Mouse (Mus musculus) adrenal gland, postnatal 10 days (tissue): Measurements from ENCODE around the gene St6galnac3. TPM values are rescaled to one million over a fixed set of nuclear protein-coding genes. Genes with fewer than 3 reads are reported as not detected.

Source experiments
- DNase-seq: peaks from one replicate; pipeline ENCODE4 v3.0.0; 2021; ENCODE audit warnings: mixed read lengths
- total RNA-seq, 2 experiments: library from RNA; stranded (reverse); gene quantifications; 2 replicates each; pipeline ENCODE4 v1.2.3; 2021

St6galnac3 gene
- total RNA-seq, 2 experiments from 2014 or later, result 13.3 to 14.4 TPM

- no peak for DNase-seq
Measured at GRCm38 (mm10) chr3:153277389-153277999, 447.5 kb downstream of the St6galnac3 start.

GRCm38 (mm10) chr3:153276830-153277388 is 448.1 kb downstream of the St6galnac3 start:
- DNase-seq, result no peak

GRCm38 (mm10) chr3:153276101-153276829 is 448.7 kb downstream of the St6galnac3 start:
- DNase-seq, result no peak

DNA sequence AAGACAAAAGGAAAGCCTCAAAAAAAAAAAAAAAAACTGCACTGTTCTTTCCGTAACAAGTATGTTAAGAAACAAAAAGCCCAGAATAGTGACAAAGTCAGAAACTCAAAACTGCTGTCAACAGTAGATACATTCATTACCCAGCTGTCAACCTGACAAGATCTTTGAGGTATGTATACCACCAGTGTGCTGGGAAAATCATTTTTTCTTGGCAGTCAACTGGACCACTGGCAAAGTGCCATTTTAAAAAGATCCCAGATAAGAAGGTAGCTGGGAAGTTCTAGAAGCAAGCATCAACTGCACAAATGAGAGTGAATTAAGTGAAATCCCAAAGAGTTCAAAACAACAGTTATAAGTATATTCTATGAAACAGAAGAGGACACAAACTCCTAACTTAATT is 452.7 kb downstream of the St6galnac3 start:
- no peak for DNase-seq

- DNase-seq, result no peak
Measured at GRCm38 (mm10) chr3:153267397-153267796, 457.6 kb downstream of the St6galnac3 start.

DNA sequence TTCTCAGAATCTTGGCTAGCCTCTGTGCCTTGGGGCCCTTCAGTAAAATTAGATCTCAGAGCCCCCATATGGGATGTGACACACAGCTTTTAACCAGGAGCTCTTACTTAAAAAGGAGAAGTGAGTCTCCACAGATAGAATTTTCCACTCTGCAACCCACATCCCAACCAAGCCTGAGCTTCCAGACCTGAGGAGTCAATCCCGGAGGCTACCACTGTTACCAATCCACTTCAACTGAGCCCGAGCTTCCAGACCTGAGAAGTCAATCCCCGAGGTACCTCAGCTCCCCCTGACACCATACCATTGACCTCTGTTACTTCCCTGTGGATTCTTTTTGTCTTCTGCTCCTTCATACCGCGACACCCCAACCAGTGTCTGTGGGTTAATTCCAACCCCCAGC is 463.0 kb downstream of the St6galnac3 start:
- no peak for DNase-seq

DNA sequence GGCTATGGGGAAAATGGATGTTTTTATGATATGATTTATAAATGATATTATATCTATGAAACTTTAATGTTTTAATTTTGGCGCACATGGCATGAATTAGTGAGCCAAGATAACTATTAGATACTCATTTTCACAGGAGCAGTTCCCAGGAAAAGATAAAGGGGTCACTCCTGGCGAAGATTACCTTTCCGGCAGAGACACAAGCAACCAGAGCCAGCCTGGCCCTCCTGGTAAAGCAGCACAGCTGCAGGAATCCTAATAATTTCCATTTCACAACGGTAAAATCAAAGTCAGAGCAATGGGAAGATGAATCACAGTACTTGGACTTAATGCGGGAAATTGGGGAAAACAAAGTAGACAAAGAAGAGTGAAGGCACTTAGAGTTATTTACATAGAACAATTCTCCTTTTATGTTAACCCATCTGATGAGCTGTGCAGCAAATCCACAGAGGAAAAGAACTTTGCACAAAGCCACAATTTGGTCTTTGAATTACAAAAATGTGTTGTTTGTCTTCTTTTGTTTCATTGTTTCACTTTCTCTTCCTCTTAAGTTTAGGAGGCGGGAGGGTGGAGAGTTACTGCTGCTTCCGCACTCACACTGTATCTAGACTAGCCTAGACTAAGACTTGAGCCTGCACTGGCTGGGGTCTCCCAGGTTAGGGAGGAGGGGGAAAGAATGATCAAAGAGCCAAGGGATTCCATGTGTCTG is 464.6 kb downstream of the St6galnac3 start:
- no peak for DNase-seq

DNA sequence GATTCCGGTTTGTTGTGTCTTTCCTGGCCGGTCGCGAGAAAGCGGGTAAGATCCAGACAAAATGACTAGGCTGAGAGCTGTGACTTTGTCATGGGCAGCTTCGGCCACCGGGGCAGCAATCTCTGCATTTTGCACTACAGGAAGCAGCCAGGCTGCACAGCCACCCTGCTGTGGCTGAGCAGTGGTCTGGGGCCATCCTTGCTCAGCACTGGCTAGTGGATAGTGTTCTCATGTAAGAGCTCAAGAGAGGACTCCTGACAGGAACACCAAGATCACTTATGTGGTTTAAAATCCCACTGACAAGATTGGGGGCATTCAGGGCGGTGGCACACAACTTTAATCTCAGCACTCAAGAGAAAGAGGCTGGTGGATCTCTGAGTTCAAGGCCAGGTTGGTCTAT is 469.1 kb downstream of the St6galnac3 start:
- no peak for DNase-seq

DNA sequence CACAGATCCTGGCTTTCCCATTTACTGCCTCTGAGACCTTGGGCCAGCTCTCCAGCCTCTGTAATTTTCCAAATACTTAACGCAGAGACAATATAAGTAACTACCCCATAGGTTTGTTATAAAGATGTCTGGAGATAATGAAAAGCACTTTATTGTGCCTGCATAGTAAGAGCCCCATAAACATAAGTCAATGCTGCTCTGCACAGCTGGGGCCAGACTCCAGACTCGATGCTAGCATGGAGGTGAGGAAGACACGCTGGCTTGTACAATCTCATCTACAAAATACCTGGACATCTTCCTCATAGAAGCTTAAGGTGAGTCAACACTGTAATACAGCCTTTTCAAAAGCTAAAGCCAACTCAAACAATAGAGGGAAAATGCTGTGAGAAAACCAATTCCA is 473.3 kb downstream of the St6galnac3 start:
- no peak for DNase-seq

GRCm38 (mm10) chr3:153250598-153251257 is 474.2 kb downstream of the St6galnac3 start:
- peak; percentile 87 for DNase-seq

DNA sequence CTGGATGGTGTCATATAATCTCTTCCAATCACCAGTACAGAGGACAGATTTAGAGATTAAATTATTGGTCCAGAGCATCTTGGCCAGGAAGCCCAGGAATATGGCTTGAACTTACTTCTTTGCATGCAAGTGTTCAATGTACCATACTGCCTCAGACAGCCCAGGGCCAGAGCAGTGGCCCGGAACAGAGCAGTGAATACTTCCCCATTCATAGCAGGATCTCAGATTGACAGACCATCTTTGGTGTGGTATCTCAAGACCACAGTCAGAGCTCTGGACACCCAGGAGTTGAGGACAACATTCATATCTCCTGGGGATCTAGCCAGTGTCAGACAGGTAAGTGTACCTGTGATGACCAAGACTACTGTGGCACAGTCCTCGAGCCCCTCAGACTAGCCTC is 476.1 kb downstream of the St6galnac3 start:
- DNase-seq, result no peak

DNA sequence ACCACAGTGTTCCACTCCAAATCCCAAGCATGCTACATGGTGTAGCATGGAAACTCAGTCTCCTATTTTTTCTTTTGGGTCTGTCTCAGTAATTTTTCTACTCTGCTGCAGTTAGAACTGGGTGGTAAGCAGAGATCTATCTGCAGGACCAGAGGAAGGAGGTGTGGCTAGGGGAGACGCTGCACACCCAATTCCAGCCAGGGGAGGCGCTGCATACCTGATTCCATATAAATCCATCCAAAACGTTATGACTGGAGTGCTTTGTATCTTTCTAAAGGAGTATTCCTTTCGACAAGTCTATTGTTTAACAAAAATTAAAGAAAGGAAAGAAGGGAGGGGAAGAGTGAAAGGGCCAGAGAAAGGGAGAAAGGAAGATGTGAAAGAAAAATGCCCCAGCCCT is 476.9 kb downstream of the St6galnac3 start:
- DNase-seq, result peak; percentile 24

DNA sequence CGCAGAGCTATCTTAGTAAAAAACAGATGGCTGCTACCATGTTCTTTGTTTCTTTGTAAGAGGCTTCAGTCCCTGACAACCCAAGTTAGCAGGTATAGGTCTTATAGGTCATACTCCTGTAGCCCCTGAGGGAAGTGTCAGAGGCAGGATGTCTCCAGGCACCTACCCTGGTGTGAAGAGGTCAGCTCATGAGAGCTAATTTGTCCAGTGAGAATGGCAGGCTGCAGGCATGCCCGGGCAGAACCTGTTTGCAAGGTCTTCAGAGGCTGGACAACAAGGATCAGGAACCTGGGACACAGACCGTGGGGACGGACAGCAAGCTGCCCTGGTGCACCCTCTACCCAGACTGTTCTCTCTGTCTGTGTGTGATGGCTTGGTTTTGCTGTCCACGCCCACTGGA is 482.4 kb downstream of the St6galnac3 start:
- DNase-seq, result no peak

GRCm38 (mm10) chr3:153241134-153241533 is 483.8 kb downstream of the St6galnac3 start:
- no peak for DNase-seq

DNA sequence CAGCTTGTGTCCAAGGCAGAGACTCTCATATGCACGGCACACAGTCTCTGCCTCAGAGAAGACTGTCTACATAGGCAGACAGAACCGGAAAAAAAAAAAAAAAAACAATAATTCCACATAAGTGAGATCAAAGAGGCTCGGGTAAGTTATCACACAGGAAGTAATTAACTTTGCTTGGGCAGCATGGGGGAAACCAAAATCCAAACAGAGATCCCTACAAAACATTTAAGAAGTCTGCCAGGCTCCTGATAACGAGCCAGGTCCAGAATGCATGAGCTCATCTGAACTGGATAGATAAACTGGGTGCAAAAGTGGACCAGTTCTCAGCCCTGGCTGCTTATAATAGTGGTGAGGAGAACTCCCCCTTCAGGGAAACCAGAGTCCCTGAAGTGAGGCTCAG is 484.6 kb downstream of the St6galnac3 start:
- no peak for DNase-seq

GRCm38 (mm10) chr3:153238381-153238780 is 486.6 kb downstream of the St6galnac3 start:
- no peak for DNase-seq

DNA sequence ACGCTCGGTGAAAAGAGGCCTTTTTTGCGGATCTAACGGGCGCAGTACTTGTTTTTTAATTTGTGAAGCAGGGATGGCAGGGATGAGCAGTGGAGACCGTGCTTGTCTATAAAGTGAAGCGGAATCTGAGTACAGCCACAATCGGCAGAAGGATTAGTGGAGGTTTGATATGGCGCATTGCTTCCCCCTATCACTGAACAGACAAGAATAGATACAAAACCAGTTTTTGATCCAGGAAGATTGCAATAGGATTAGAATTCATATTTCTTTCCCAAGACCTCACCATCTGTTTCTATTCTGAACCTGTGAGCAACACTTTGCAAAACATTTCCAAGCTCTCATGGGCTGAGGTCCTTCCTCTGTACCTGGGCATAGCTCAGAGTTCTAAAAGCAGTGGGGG is 488.7 kb downstream of the St6galnac3 start:
- DNase-seq, result no peak

GRCm38 (mm10) chr3:153222611-153223402 is 502.2 kb downstream of the St6galnac3 start:
- DNase-seq, result no peak

DNA sequence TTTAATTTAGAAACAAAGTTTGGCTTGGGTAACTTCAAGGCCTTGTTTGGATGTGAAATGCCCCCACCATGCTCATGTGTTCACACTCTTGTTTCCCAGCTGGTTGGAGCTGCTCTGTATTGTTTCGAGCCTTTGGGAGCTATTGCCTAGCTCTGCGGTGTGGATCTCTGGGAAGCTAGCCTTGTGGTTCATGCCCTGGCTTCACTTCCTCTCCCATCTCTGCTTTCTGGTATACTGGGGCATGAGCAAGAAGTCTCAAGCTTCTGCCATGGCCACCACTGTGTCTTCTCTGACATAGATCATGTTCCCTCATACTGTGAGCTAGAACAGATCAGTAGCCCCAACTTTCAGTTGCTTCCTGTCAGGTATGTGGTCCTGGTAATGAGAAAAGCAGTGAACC is 505.6 kb downstream of the St6galnac3 start:
- DNase-seq, result no peak

DNA sequence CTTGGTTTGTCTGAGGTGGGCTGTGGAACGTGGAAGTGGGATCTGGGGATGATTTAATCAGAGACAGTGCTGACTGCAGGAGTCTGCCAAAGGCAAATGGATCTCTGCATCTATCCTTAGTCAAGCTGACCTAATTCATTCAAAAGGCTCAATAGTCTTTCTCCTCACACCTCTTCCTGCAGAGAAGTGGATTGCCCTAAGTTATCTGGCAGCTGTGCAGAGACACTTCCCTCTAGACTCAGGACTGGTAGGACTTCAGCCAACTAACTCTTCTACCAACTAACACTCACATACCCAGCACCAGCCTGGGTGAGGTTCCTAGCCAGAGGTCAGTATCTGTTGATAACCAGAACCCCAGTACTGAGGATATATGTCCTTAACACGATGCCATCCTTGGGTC is 516.8 kb downstream of the St6galnac3 start:
- no peak for DNase-seq

DNA sequence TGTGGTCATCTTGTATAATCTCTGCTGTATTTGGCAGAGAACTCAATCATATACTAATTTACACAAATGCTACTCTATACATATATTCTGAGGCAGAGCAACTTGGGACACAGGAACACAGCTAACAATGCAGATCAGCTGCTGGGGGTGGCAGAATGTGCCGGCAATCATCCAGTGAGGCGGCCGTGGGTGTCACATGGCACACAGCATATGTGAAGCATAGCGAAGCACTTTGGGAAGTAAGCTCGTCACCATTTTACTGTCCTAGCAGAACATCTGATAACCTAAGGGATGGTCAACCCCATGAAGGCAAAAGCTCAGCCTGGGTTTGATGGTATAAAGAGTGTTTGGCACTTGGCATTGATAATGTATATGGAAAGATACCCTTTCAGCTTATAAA is 520.9 kb downstream of the St6galnac3 start:
- DNase-seq, result no peak

GRCm38 (mm10) chr3:153201835-153202234 is 523.1 kb downstream of the St6galnac3 start:
- no peak for DNase-seq
